Mouse (Mus musculus) spleen, adult 2 months (tissue): Measurements from ENCODE around the gene Vmn1r100. TPM values are rescaled to one million over a fixed set of nuclear protein-coding genes. Genes with fewer than 3 reads are reported as not detected.
"Not testable (repeated sequence)": the region's sequence is repeated elsewhere in the genome, so short reads cannot be mapped to it uniquely, and the experiment has no call there.

Experiments
- DNase-seq, 2 experiments: peaks; one replicate each; pipeline versions ENCODE4 v3.0.0 to v3.0.0-alpha.2; 2012 to 2021; ENCODE audit warnings: low spot score in 2 of 2, low read depth in 1 of 2
- H3K27ac ChIP-seq: fragments of 200-500 bp; 2 replicates; pipeline ENCODE4 v1.5.1; 2012; ENCODE audit warnings: low read length, inconsistent platforms; ENCODE audit not compliant: insufficient read depth
- H3K27me3 ChIP-seq: fragments of 200-500 bp; 2 replicates; pipeline ENCODE4 v1.6.1; 2012; ENCODE audit warnings: mild to moderate bottlenecking, moderate library complexity, low read length, inconsistent platforms; ENCODE audit not compliant: control insufficient read depth, insufficient read depth
- H3K36me3 ChIP-seq: fragments of 200-500 bp; 2 replicates; pipeline ENCODE4 v1.6.1; 2012; ENCODE audit warnings: mild to moderate bottlenecking, low read length, inconsistent platforms; ENCODE audit not compliant: control insufficient read depth, insufficient read depth
- H3K4me1 ChIP-seq: fragments of 200-500 bp; 2 replicates; pipeline ENCODE4 v1.6.1; 2011; ENCODE audit warnings: inconsistent platforms; ENCODE audit not compliant: control insufficient read depth, insufficient read depth, insufficient read length
- H3K4me3 ChIP-seq: fragments of 200-500 bp; 2 replicates; pipeline ENCODE4 v1.5.1; 2011; ENCODE audit warnings: mild to moderate bottlenecking, inconsistent platforms; ENCODE audit not compliant: insufficient read depth, insufficient read length; ENCODE audit errors: extremely low read depth
- WGBS: fragments of 180-500 bp; shearing (Covaris S2); methylation state at CpG from one replicate; pipeline ENCODE4 v1.1.7; 2018; 5-methylcytosine and 5-hydroxymethylcytosine counted together
- polyA plus RNA-seq: library from polyadenylated mRNA; depleted of rRNA; stranded (reverse); fragments of >200 nt; gene quantifications from 2 replicates; pipeline ENCODE4 v1.2.3, GENCODE M21; 2012; rRNA removed

The Vmn1r100 gene
- not detected in 2 replicates for polyA plus RNA-seq

- WGBS = no CpG with 5 or more reads among the region's 3 CpGs
- H3K4me1 ChIP-seq = not testable (repeated sequence)
These were observed at the start of gene Vmn1r100 for GRCm38 (mm10) chr7:20417642-20418041. TSS of gene Vmn1r100 (plus strand) at chr7:20417942.

GRCm38 (mm10) chr7:20375310-20375709 lies 42.4 kb upstream of the Vmn1r100 start, which contains the start of gene Gm5728:
TSS of gene Gm5728 (minus strand) at chr7:20375410.
- not testable (repeated sequence) for H3K4me1 ChIP-seq, H3K4me3 ChIP-seq, H3K27me3 ChIP-seq, DNase-seq, H3K36me3 ChIP-seq, H3K27ac ChIP-seq
- no CpG with 5 or more reads among the region's 1 CpGs for WGBS

More at GRCm38 (mm10) chr7:20417642-20418041, at the start of gene Vmn1r100:
- H3K27ac ChIP-seq, H3K4me3 ChIP-seq, H3K36me3 ChIP-seq, H3K27me3 ChIP-seq, DNase-seq: not testable (repeated sequence)

DNA sequence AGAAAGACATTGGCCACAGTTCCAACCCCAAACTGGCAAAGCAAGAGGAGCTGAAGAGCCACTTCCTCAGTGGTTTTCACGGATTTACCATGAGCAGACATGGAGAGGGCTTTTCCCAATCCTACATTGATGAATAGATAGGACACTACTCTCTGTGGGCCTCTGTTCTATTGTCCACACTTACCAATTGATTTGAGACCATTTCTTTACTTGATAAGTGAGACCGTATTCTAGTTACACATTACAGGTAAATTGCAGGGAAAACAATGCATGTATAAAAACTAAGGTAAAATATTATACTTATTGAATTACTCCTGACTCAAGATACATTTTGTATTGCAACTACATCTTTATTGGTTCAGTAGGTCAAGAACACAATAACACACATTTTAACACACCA lies 24.8 kb downstream of the Vmn1r100 start, which contains the start of gene Vmn1r101:
Vmn1r101 (minus strand) TSS at position 101 of the 400 bp plus-strand sequence.
- not testable (repeated sequence) for H3K4me1 ChIP-seq, H3K27ac ChIP-seq, H3K36me3 ChIP-seq, H3K27me3 ChIP-seq, H3K4me3 ChIP-seq, DNase-seq
- no CpG with 5 or more reads among the region's 2 CpGs for WGBS

Other genes with a start within 250 kb of the Vmn1r100 start
- not detected in 2 replicates for gene Vmn1r94, start 249.6 kb upstream of the Vmn1r100 start, polyA plus RNA-seq
- gene Vmn1r95, start 224.2 kb upstream of the Vmn1r100 start, polyA plus RNA-seq = not detected in 2 replicates
- not detected in 2 replicates for gene Gm6164, start 212.3 kb upstream of the Vmn1r100 start, polyA plus RNA-seq
- not detected in 2 replicates for gene Gm4498, start 184.1 kb upstream of the Vmn1r100 start, polyA plus RNA-seq
- not detected in 2 replicates for gene Gm5890, start 155.1 kb upstream of the Vmn1r100 start, polyA plus RNA-seq
- gene Gm4133, start 83.9 kb upstream of the Vmn1r100 start, polyA plus RNA-seq = not detected in 2 replicates
- not detected in 2 replicates for gene Gm5728, start 42.5 kb upstream of the Vmn1r100 start, polyA plus RNA-seq
- not detected in 2 replicates for gene Vmn1r101, start 24.7 kb downstream of the Vmn1r100 start, polyA plus RNA-seq
- not detected in 2 replicates for gene Gm10670, start 57.0 kb downstream of the Vmn1r100 start, polyA plus RNA-seq
- gene Vmn1r103, start 92.6 kb downstream of the Vmn1r100 start, polyA plus RNA-seq = not detected in 2 replicates
- gene Vmn1r104, start 115.9 kb downstream of the Vmn1r100 start, polyA plus RNA-seq = not detected in 2 replicates
- not detected in 2 replicates for gene Gm5726, start 127.8 kb downstream of the Vmn1r100 start, polyA plus RNA-seq
- not detected in 2 replicates for gene Gm4141, start 158.3 kb downstream of the Vmn1r100 start, polyA plus RNA-seq
- gene Gm4513, start 181.1 kb downstream of the Vmn1r100 start, polyA plus RNA-seq = not detected in 2 replicates